Mouse (Mus musculus) monocyte, adult 2 months (primary cell): ENCODE measurements at regions not wholly inside any gene's neighbourhood (a gene's known extent, or its start where the extent isn't known, plus 50 kb on each side); places are given as distances from the start of the nearest gene placed in this dataset.

Source experiments
- DNase-seq, 2 experiments: peaks; one replicate each; pipeline ENCODE4 v3.0.0; 2022; ENCODE audit warnings: low spot score in 2 of 2, low read depth in 1 of 2

- DNase-seq, result no peak
These were observed 191.2 kb downstream of the Hs3st3b1 start for GRCm38 (mm10) chr11:63730880-63731279.

- DNase-seq, result no peak
These were observed 168.8 kb downstream of the Hs3st3b1 start for GRCm38 (mm10) chr11:63753260-63753659.

- no peak for DNase-seq
These were observed 167.3 kb downstream of the Hs3st3b1 start for GRCm38 (mm10) chr11:63754826-63755225.

GRCm38 (mm10) chr11:63758313-63758712 is 163.8 kb downstream of the Hs3st3b1 start:
- no peak for DNase-seq

- DNase-seq, result no peak
These were observed 160.5 kb downstream of the Hs3st3b1 start for GRCm38 (mm10) chr11:63761561-63761960.

DNA sequence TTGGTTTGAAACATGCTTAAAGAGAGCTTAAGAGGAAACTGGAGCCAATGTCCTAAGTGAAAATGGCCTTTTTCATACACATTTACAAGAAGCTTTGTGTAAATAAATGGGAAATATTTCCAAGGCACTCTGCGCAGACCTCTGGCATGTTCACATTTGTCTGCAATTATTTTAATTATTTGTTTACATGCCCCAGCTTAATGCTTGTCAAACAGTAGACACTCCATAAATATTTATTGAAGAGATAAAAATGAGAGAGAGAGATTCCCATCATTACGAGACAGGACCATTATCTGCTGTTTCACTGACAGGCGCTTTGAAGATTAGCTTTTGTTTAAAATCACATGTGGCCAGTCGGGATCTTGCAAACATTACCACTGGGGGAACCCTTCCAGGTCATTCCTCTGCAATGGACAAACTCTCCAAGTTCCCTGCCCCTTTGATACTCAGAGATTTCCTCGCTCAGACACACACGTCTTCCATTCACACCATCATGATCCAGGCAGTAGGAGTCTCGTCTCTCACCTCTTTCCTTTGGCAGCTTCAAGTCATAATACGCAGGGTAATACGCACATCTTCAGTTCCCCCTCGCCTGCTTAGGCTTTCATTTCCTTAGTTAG is 154.3 kb downstream of the Hs3st3b1 start:
- no peak for DNase-seq

DNA sequence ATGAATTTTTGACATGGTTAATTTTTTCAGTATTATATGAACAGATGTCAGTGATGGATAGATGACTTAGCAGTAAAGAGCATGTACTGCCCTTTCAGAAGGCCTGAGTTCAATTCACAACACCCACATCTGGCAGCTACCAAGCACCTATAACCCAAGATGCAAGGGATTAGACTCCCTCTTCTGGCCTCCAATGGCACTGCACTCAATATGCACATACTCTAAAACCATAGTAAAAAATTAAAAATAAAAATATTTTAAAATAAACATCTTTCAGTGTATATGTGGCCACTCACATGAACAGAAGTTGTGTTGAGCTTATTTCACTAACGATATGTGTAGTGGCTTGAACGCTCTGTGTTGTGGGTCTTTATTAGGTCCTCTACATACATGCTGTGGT is 152.4 kb downstream of the Hs3st3b1 start:
- DNase-seq, result no peak

DNA sequence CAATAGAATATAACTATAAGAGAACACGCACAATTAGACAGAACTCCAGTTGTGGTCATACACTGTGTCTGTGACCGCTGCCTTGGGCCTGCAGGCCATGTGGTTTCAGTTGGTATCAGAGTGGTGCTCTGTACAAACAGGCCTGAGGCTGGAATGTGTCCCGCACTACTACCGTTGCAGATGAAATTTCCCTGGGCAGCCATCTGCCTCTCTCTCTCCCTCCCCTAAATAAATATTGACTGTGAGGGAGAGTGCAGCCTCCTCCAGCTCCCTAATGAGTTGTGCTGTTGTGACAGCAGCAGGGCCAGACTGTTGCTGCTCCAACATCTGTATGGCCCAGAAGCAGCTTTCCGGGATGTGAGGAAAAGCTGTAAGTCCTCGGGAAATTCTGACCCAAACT is 146.7 kb downstream of the Hs3st3b1 start:
- DNase-seq, result no peak

DNA sequence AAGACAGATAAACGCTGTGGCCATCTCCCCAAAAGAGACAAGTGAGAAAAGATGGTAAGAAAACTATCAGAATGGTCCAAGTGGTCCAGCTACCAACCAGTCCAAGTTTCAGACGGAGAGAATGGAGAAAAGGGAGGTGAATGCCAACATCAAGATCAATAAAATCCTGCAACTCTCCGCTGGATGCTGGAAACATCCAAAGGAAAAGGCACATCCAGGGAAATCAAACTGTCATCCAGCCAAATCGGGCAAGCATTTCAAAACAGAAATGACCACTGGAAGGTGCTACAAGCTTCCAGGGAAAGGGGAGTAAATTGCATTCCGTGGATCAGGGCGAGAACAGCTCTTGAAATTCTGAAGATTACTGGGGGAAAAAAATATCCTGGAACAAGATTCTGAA is 142.7 kb downstream of the Hs3st3b1 start:
- no peak for DNase-seq

GRCm38 (mm10) chr11:63781967-63782915 is 139.8 kb downstream of the Hs3st3b1 start:
- DNase-seq, result no peak

GRCm38 (mm10) chr11:63785281-63785886 is 136.7 kb downstream of the Hs3st3b1 start:
- no peak for DNase-seq

- DNase-seq, result no peak
These were observed 136.1 kb downstream of the Hs3st3b1 start for GRCm38 (mm10) chr11:63785965-63786364.

DNA sequence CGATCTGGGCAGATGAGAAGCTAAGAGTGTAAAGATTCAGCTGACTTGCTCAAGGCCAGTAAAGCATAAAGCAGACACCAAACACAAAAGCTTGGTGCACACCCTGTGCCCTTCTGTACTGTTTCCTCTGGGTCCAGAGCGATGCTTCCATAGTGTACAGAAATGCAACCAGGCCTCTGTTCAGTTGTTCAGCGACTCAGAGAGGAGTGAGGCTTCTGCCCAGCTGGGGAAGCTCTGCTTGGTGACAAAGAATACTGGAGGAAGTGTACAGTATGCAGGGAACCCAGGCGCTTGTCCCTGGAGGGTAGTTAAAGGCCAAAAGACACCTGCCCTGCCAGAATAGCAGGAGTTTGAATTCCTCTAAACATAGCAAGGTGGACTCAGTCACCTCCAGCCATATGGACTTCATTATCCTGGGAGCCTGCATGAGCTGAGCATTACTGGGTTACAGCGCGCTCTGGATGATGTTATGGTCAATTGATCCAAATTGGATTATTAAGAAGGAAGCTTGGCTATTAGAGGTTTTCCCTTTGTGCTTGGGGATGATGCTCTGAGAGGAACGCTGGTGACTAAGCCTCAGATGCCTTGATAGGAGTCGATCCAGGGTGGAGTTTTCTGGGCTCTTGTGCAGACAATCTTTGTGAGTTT is 132.5 kb downstream of the Hs3st3b1 start:
- DNase-seq, result no peak

GRCm38 (mm10) chr11:63791004-63791862 is 130.9 kb downstream of the Hs3st3b1 start:
- no peak for DNase-seq

DNA sequence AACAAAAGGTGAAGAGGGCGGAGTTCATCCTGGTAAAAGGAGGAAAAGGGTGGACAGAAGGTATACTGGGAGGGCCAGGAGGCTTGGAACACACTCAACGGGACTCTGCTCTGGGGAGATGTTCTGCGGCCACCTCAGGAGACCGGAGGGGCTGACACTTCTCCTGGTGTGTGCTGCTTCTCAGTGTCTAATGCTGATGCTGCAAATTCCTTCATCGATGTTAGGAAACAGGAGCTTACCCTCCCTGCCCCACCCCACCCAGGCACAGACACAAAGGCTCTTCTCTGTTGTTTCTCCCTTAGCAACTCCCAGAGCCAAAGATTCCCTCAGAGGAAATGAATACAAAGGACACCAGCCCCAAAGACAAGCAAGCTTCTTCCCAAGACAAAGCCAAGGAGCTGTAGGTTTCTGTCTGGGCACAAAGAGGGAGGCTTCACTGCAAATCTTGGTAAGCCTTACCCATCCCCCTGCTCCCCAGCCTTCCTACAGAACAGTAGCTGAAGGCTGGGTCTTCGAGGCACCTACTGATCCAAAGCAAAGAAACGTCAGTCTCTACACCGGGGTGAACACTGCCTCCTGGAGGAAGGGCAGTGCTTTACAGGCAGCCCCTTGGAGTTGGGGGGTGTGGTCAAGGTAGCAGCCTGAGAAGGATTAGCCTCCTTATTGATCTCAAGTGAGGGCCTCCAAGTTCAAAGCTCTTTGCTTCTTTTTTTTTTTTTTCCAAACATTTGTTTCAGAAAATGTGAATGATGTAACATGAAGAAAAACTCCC is 128.2 kb downstream of the Hs3st3b1 start:
- DNase-seq, result no peak

DNA sequence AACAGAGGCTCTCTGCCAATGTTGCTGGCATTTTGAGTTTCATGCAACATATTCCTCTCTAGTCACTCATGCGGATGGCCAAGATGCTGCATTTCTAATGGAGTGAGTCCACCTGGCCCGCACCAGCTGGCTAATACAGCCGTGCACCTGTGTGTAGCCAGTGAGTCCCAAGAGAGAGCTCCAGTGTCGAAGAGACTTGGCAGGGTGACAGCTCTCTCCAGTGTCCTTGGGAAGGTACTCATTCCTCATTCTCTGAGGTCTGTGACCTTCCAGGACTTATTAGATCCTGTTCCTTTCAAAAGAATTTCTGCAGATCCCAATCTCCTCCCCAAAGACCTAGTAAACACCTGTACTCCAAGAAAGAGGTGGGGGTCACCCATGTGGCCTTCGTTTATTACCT is 109.9 kb downstream of the Hs3st3b1 start:
- DNase-seq, result no peak

- DNase-seq, result no peak
These were observed 99.2 kb downstream of the Hs3st3b1 start for GRCm38 (mm10) chr11:63822847-63823246.

DNA sequence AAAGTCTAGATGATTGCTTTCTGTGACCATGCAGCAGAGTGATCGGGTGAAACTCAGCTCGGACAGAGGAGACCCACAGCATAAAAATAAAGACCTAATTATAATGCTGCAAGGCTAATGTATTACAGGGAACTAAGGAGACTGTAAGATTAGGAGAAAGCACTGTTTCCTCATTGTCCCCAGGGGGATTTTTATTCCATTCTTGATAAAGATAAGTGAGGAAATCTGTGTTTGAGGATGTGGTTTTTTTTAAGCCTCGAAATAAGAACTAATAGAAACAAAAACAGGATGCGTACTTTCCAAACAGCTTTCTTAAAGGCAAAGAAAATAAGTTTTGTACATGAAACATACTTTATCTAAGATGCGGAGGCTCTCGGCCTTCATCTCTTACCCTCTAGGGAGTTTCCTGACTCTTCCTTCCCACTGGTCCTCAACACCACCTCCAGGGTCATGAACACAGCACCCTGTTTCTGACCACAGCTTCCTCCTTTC is 94.8 kb downstream of the Hs3st3b1 start:
- no peak for DNase-seq

GRCm38 (mm10) chr11:63833480-63833879 is 88.6 kb downstream of the Hs3st3b1 start:
- no peak for DNase-seq

- DNase-seq, result no peak
These were observed 88.0 kb downstream of the Hs3st3b1 start for GRCm38 (mm10) chr11:63834140-63834539.
